Mouse (Mus musculus) neural tube, embryonic 13.5 days (tissue): ENCODE data around the gene Qpct. TPM values are rescaled to one million over a fixed set of nuclear protein-coding genes. Genes with fewer than 3 reads are reported as not detected.
A peak's percentile ranks its signal among the peaks of the same experiment; 100 is the strongest.
"Not testable (repeated sequence)": the region's sequence is repeated elsewhere in the genome, so short reads cannot be mapped to it uniquely, and the experiment has no call there.

Experiments
- ATAC-seq: fragments of 200-750 bp; cut with Nextera tagmentation; 2 replicates; pipeline ENCODE4 v1.8.0; 2017; ENCODE audit warnings: low read depth, mild to moderate bottlenecking, moderate TSS enrichment, moderate library complexity
- H3K27ac ChIP-seq: fragments of 300-500 bp; sonication (generic); replicated peaks from 2 replicates; pipeline ENCODE4 v1.5.1; 2015; ENCODE audit warnings: moderate library complexity, mild to moderate bottlenecking, inconsistent platforms
- H3K27me3 ChIP-seq: fragments of 300-500 bp; sonication (generic); 2 replicates; pipeline ENCODE4 v1.6.1; 2015; ENCODE audit warnings: mild to moderate bottlenecking, inconsistent platforms
- H3K36me3 ChIP-seq: fragments of 300-500 bp; sonication (generic); 2 replicates; pipeline ENCODE4 v1.6.1; 2015; ENCODE audit warnings: mild to moderate bottlenecking, inconsistent platforms
- H3K4me1 ChIP-seq: fragments of 300-500 bp; sonication (generic); replicated peaks from 2 replicates; pipeline ENCODE4 v1.6.1; 2015; ENCODE audit warnings: inconsistent platforms
- H3K4me2 ChIP-seq: fragments of 300-500 bp; sonication (generic); 2 replicates; pipeline ENCODE4 v1.6.1; 2015; ENCODE audit warnings: inconsistent platforms, mild to moderate bottlenecking, moderate library complexity
- H3K4me3 ChIP-seq: fragments of 300-500 bp; sonication (generic); 2 replicates; pipeline ENCODE4 v1.5.1; 2015; ENCODE audit warnings: mild to moderate bottlenecking, inconsistent platforms
- H3K9ac ChIP-seq: fragments of 300-500 bp; sonication (generic); 2 replicates; pipeline ENCODE4 v1.6.1; 2015; ENCODE audit warnings: moderate library complexity, mild to moderate bottlenecking, inconsistent platforms
- H3K9me3 ChIP-seq: fragments of 300-500 bp; sonication (generic); 2 replicates; pipeline ENCODE4 v1.6.1; 2016; ENCODE audit warnings: inconsistent platforms
- WGBS: fragments of 180-500 bp; shearing (Covaris S2); methylation state at CpG from one replicate; pipeline ENCODE4 v1.1.7; 2015; 5-methylcytosine and 5-hydroxymethylcytosine counted together
- polyA plus RNA-seq: library from polyadenylated mRNA; unstranded; fragments of >200 nt; fragmentation: Nextera tagmentation; extraction: Ambion mirVana; gene quantifications from 2 replicates; pipeline ENCODE4 v1.2.1, GENCODE M21; 2015

Qpct gene
- polyA plus RNA-seq, 1 experiment from 2014 or later = 12.5 TPM

DNA sequence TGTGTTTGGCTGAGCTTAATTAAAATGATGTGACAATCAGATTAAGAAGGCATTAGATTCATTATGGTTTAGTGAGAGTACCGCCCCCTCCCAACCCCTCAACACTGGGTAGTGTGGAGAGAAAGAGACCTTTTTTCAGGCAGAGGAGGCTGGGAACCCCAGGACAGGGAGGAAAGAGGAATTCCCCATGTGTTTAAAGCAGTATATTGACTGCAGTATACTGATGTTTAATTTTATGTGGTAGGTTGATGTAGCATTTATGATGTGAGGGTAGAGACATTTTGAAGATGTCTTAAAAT lies 26.1 kb downstream of the Qpct start:
- H3K4me3 ChIP-seq = no peak overlapping the region
- no peaks in the 10 kb centered on the region for H3K27me3 ChIP-seq
- H3K4me2 ChIP-seq = no peak overlapping the region
- 100% methylated on average over 1 of the region's 1 CpGs for WGBS
- H3K4me1 ChIP-seq = no peaks in the 10 kb centered on the region
- no peaks in the 10 kb centered on the region for H3K9me3 ChIP-seq
- no peaks in the 10 kb centered on the region for H3K36me3 ChIP-seq
- H3K27ac ChIP-seq = no peak overlapping the region
- H3K9ac ChIP-seq = no peak overlapping the region
- ATAC-seq = no peak

DNA sequence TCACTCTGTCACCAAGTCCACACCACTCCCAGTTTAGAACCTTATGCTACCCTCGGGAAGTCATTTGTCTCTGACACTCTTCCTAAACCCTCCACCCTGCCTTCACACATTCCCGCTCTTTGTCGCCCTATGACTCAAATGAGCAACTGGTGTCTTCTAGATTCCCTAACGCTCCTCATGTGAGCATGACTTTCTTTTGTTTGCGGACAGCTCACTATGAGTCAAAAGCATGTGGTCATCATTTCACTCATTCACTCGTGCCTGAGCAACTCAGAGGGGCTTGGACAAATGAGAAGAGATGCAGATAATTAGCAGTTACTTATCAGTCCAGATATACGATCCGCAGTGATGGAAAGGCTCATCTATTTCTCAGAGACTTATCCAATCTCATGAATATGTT lies 26.5 kb downstream of the Qpct start:
- WGBS = 87% methylated on average over 8 of the region's 8 CpGs
- no peak for ATAC-seq
- Histone ChIP-seq H3K9ac (no peak overlapping the region), H3K9me3 (no peaks in the 10 kb centered on the region), H3K4me1 (no peaks in the 10 kb centered on the region), H3K36me3 (no peaks in the 10 kb centered on the region), H3K4me3 (no peak overlapping the region), H3K4me2 (no peak overlapping the region), H3K27me3 (no peaks in the 10 kb centered on the region), H3K27ac (no peak overlapping the region)

DNA sequence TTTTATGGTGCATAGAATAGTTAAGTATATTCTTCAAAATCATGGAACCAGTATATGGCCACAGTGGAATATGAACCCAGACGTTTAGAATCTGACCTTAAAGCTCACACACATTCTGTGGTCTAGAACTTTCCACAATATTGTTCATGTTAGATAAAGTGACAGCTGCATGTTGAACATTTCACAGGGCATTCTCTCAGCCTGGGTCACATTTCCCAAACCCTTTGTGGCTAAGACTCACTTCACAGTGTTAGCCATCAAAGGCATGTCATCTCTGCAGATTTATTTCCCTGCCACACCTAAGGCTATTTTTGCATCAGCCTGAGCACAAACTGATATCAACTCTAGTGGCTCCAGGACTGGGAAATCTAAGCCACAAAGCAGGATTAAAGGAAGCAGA lies 40.0 kb downstream of the Qpct start:
- Histone ChIP-seq H3K27ac (no peak overlapping the region), H3K27me3 (no peaks in the 10 kb centered on the region), H3K4me2 (no peak overlapping the region), H3K9me3 (no peaks in the 10 kb centered on the region), H3K36me3 (no peaks in the 10 kb centered on the region), H3K4me3 (no peak overlapping the region), H3K4me1 (no peaks in the 10 kb centered on the region), H3K9ac (no peak overlapping the region)
- WGBS = 62% methylated on average over 1 of the region's 1 CpGs
- no peak for ATAC-seq

DNA sequence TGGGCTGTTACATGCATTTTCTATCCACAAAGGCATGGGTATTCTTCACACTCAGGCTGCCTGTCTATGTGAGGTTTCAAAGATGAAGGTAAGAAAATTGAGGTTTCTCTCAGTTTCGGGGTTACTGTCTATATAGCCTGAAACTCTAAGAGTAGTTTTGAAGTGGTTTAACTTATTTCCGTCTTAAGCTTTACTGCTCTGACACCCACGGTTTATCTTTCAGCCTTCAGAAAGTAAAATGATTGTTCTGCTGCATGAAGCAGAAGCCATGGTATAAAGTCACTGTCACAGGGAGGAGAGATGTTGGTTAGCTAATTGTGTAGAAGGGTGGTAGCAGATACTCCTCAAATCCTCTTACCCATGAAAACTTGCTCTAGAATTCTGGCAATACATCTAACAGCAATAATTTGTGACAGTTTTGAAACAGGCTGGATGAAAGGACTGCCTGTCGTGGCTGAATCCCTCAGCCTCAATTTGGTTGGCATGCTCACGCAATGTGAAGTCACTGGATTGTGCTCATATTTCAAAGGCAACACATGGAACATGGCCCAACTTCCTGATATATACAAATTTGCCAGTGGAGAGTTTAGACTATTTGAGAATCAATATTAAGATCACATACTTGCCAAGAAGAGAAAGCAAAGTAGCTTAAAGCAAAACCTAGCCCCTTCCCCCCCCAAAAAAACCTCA lies 41.7 kb downstream of the Qpct start:
- H3K9ac ChIP-seq = no peak overlapping the region
- no peaks in the 10 kb centered on the region for H3K27me3 ChIP-seq
- ATAC-seq = no peak
- no peaks in the 10 kb centered on the region for H3K9me3 ChIP-seq
- H3K27ac ChIP-seq = no peak overlapping the region
- H3K36me3 ChIP-seq = no peaks in the 10 kb centered on the region
- no peak overlapping the region for H3K4me2 ChIP-seq
- 78% methylated on average over 5 of the region's 5 CpGs for WGBS
- H3K4me3 ChIP-seq = no peak overlapping the region
- H3K4me1 ChIP-seq = no peaks in the 10 kb centered on the region

DNA sequence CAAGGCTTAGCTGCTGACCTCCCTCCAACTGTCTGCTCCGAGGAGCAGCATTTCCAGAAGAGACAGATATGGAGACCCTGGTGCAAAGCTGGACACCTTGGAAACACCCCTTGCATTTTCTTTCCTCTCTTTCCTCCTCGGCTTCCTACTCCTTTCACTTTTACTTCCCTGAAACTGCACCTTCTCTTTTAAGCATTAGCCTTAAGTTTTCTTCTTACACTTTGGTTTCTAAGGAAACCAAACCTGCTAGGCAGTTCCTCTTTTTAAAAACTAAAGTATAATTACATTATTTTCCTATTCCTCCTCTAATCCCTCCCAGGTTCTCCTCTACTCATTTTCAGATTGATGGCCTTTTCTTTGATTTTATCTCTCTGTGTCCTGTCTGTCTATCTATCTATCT lies 43.9 kb downstream of the Qpct start:
- Histone ChIP-seq H3K4me1 (no peaks in the 10 kb centered on the region), H3K36me3 (no peaks in the 10 kb centered on the region), H3K4me2 (no peak overlapping the region), H3K9ac (no peak overlapping the region), H3K9me3 (no peaks in the 10 kb centered on the region), H3K4me3 (no peak overlapping the region), H3K27ac (no peak overlapping the region), H3K27me3 (no peaks in the 10 kb centered on the region)
- WGBS = 81% methylated on average over 2 of the region's 2 CpGs
- ATAC-seq = no peak

DNA sequence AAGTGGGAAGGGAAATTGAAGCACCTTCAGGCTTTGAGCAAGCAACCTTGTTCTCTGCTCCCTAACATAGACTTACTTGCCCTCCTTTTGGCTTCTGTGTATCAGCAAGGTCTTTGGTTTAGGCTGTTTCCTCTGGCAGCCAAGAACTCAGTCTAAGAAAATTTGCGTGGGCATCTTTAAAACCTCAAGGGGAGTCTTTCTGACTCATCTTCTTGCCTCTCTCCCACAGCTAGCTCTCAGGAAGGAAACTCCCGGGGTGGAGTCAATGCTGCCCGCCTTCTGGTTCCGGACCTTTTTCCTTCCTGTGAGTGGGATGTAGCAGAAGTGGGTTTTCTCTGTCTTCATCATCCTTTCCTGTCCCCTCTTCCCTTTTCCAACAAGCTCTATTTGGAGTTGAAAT lies 48.2 kb downstream of the Qpct start:
- no peak overlapping the region for H3K4me3 ChIP-seq
- no peaks in the 10 kb centered on the region for H3K9me3 ChIP-seq
- H3K9ac ChIP-seq = no peak overlapping the region
- no peaks in the 10 kb centered on the region for H3K4me1 ChIP-seq
- H3K27ac ChIP-seq = no peak overlapping the region
- H3K4me2 ChIP-seq = no peak overlapping the region
- no peaks in the 10 kb centered on the region for H3K36me3 ChIP-seq
- WGBS = 79% methylated on average over 4 of the region's 4 CpGs
- ATAC-seq = no peak
- no peaks in the 10 kb centered on the region for H3K27me3 ChIP-seq

DNA sequence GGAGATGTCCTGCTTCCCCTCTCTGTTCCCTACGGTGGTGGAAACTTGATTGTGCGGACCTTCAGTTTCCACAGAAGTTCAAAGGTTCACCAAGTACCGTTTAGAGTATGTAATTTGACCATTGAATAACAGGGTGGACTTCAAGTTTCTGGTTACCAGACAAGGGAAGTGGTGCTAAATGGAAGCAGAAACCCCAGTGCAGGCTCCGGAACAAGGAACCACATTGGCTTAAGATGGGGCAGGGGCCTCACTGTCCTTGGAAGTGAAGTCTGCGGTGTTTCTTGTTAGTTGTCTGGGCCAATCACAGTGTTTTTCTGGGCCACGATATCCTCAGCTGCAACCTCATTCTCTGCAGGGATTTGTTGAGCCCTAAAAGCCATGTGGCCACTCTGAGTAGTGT lies 56.5 kb downstream of the Qpct start:
- WGBS = 86% methylated on average over 6 of the region's 6 CpGs
- H3K27me3 ChIP-seq = no peaks in the 10 kb centered on the region
- no peaks in the 10 kb centered on the region for H3K36me3 ChIP-seq
- H3K9ac ChIP-seq = no peak overlapping the region
- H3K4me1 ChIP-seq = no peaks in the 10 kb centered on the region
- ATAC-seq = no peak
- H3K27ac ChIP-seq = no peak overlapping the region
- no peak overlapping the region for H3K4me2 ChIP-seq
- no peaks in the 10 kb centered on the region for H3K9me3 ChIP-seq
- no peak overlapping the region for H3K4me3 ChIP-seq

DNA sequence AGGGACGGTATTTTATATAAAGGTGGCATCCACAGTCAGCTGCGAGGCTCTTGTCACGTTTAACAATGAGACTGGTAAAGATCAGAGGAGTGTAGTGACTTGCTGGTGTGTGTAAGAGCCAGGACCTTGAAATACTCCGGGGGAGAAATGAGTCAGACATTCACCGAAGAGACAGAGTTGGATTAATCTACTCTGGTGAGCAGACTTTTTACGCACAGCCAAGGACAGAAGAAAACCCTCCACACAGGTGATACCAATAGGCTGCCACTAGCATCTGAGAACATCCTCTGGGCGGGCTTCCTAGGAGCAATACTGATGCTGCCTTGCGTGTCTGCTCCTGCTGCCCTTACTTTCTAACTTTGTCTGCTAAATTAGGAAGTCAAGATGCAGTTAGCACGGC lies 57.9 kb downstream of the Qpct start:
- H3K9ac ChIP-seq = no peak overlapping the region
- WGBS = 81% methylated on average over 9 of the region's 9 CpGs

DNA sequence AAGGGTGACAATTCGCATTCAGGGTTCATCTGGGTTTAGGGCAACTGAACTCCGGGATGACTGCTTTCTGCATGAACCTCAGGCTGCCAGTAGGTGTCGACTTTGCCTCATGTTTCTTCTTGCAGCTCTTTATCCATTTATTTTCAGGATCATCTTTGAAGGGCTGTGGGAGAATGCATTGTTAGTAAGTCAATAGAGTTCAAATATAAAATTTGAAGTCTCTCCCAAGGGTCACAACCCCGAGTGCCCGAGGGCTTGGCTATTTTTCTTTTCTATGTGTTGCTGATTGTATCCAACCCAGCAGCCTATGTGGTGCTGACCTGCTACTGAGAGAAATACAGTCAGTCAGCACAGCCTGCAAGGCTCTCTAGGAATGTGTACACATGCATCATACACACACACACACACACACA lies 59.2 kb downstream of the Qpct start:
- Histone ChIP-seq H3K4me3 (no peak overlapping the region), H3K36me3 (no peaks in the 10 kb centered on the region), H3K27me3 (no peaks in the 10 kb centered on the region), H3K9me3 (no peaks in the 10 kb centered on the region), H3K4me2 (no peak overlapping the region), H3K27ac (no peak overlapping the region), H3K4me1 (no peaks in the 10 kb centered on the region), H3K9ac (no peak overlapping the region)
- WGBS = 25% methylated on average over 5 of the region's 5 CpGs
- ATAC-seq = peak; percentile 61; the same call in 1 of the 2 replicates

More for the DNA sequence above, 57.9 kb downstream of the Qpct start:
- H3K4me1 ChIP-seq = no peaks in the 10 kb centered on the region
- no peak overlapping the region for H3K4me2 ChIP-seq
- H3K27ac ChIP-seq = no peak overlapping the region
- no peak overlapping the region for H3K4me3 ChIP-seq
- ATAC-seq = no peak
- no peaks in the 10 kb centered on the region for H3K9me3 ChIP-seq
- H3K36me3 ChIP-seq = no peaks in the 10 kb centered on the region
- H3K27me3 ChIP-seq = no peaks in the 10 kb centered on the region

DNA sequence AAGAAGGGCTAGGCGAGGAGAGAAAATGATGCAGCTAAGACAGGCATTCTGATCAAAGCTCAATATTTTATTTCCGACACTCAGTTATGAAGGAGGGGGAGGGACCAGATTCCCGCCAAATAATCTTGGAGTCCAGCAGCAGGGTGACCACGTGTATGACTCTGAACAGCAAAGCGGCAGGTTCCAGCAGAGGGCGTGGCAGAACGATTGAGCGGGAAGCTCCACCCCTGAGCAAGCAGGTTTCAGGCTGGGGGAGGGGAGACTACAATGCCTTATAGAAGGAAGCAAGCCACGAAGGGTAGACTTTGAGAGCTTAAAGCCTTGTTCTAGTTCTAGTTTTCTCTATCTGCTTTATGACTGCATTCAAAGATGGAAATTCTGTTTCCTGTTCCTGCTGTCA lies 63.5 kb downstream of the Qpct start:
- H3K27ac ChIP-seq, ATAC-seq, H3K36me3 ChIP-seq, H3K4me2 ChIP-seq, H3K4me1 ChIP-seq, H3K9me3 ChIP-seq, H3K4me3 ChIP-seq, H3K27me3 ChIP-seq, H3K9ac ChIP-seq: not testable (repeated sequence)
- 56% methylated on average over 9 of the region's 9 CpGs for WGBS

DNA sequence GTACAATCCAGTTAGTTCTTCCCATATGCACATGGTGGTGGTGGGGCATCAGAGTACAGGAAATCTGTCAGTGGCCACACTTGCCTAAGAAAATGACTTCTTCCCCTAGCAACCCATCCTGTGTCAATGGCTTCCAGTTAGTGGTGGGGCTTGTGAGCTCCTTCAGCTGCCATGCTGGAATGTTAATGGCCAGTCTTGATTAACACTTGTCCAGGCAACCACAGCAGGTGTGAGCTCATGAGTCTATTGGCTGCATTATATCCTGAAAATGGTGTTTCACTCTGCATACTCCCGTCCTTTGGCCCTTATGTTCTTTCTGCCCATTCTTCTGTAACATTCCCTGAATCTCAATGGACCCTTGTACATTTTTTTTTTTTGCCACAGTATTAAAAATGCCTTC lies 67.4 kb downstream of the Qpct start:
- H3K27ac ChIP-seq = no peak overlapping the region
- H3K9me3 ChIP-seq = peaks cover 4% of the 10 kb centered on the region; the same call in 1 of the 2 replicates
- no peaks in the 10 kb centered on the region for H3K4me1 ChIP-seq
- H3K4me3 ChIP-seq = no peak overlapping the region
- H3K27me3 ChIP-seq = no peaks in the 10 kb centered on the region
- H3K4me2 ChIP-seq = no peak overlapping the region
- no peak overlapping the region for H3K9ac ChIP-seq
- H3K36me3 ChIP-seq = no peaks in the 10 kb centered on the region
- ATAC-seq = no peak
- 48% methylated on average over 1 of the region's 1 CpGs for WGBS

DNA sequence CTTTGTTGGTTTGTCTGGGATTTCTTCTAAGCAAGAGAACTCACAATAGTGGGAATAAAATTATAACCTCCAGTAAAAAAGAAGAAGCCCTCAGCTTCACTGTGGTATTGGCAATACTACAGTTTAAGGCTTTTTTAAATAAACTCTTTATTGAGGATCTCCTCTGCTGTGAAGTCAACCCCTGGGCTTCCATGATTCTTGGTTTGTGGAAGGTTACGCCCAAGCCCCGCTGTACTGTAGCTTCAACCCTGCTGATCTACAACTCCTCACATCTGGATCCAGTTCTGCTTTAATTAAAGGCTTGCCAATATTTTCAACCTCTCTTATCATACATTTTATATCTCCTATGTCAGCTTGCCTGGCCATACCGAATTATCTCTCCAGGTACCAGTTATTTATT lies 68.6 kb downstream of the Qpct start:
- ATAC-seq = no peak
- Histone ChIP-seq H3K4me3 (no peak overlapping the region), H3K4me1 (no peaks in the 10 kb centered on the region), H3K4me2 (no peak overlapping the region), H3K36me3 (no peaks in the 10 kb centered on the region), H3K9ac (no peak overlapping the region), H3K9me3 (peaks cover 4% of the 10 kb centered on the region; the same call in 1 of the 2 replicates), H3K27ac (no peak overlapping the region), H3K27me3 (no peaks in the 10 kb centered on the region)
- 88% methylated on average over 3 of the region's 3 CpGs for WGBS

DNA sequence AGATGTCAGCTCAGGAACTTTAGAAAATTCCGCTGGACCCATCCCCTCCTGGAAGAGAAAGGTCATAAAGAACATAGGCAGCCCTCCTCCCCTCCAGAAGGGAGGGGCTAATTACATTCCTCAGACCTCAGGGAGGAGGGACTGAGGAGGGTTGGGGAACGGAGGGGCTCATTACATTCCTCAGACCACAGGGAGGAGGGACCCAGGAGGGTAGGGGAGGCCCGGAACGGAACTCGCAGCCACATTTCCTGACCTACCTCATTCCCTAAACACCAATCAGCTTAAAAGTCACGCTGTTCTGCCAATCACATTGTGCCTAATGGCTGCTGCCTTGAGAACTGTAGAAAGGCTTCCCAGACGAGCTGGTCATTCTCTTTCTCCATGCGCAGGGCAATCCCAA lies 82.0 kb downstream of the Qpct start:
- no peaks in the 10 kb centered on the region for H3K36me3 ChIP-seq

More for the DNA sequence above, 82.0 kb downstream of the Qpct start:
- Histone ChIP-seq H3K4me2 (peak overlapping the region; percentile 21; the same call in 1 of the 2 replicates), H3K27me3 (no peaks in the 10 kb centered on the region), H3K9me3 (no peaks in the 10 kb centered on the region), H3K27ac (no peak overlapping the region), H3K9ac (no peak overlapping the region), H3K4me1 (0 out of 2 replicates have a peak, but pooled peaks cover 3% of the 10 kb centered on the region), H3K4me3 (no peak overlapping the region)
- ATAC-seq = no peak
- 49% methylated on average over 8 of the region's 8 CpGs for WGBS
